Mouse (Mus musculus): Measurements from ENCODE around the gene Prdm16. TPM values are rescaled to one million over a fixed set of nuclear protein-coding genes. Genes with fewer than 3 reads are reported as not detected.

Prdm16 gene
- polyA plus RNA-seq, 1 experiment: 6.2 TPM

- DNase-seq (ENCODE audit: low spot score): no peak
Observed at GRCm38 (mm10) chr4:154558041-154558440, 78.6 kb downstream of the Prdm16 start.

DNA sequence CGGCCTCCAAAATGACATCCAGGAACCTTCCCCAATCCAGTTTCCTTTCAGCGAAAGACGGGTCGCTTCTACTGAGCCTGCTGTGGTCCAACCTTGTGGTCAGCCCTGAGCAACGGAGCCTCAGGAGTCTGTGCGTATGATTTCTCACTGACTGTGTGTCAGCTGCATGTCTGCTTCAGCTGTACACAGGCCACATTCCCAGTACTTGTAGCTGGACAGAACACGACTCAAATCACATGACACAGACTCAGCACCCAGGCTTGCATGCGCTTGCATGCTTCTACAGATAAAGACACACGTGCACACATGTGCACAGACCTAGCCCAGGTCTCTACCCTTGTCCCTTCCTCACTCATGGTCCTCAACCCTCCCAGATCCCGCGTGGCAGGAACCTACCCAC, 79.5 kb downstream of the Prdm16 start:
- DNase-seq (ENCODE audit: low spot score): no peak

DNA sequence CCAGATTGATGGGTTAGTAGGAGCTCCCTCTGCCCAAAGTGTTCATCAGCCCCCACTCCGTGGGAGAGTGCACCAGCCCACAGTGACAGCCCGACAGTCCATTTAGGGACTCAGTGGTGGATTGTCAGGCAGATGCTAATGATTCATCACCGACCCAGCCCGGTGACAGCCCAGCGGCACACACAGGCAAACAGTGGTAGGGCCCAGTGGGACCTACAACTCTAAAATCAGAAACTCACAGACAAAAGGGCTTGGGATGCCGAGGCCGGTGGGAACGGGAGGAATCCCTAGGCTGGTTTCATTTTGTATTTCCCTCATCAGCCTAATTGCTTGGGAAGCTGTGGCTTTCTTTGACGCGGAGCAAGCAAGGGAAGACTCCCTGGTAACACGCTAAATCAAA, 80.3 kb downstream of the Prdm16 start:
- no peak for DNase-seq (ENCODE audit: low spot score)

DNA sequence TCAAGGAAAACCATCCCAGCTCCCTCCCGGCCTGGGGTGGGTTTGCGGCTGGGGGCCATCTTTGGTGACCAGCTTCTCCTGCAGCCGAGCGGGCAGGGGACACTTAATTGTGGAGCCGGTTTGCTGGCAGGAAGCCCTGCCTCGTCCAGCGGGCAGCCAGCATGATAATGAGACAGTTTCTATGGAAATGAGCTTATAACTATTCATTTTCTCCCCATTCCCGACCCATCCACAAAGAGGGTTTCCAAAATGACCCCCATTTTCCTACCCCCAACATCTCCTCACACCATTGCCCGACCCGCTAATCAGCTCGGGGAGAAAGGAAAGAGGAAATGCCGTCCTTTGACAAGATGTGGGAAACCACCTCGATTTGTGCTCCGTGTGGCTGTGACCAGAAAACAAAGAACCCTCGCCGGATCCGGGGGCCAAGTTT, 86.7 kb downstream of the Prdm16 start:
- DNase-seq (ENCODE audit: low spot score): no peak

GRCm38 (mm10) chr4:154549497-154549896, 87.2 kb downstream of the Prdm16 start:
- no peak for DNase-seq (ENCODE audit: low spot score)

- no peak for DNase-seq (ENCODE audit: low spot score)
Observed at GRCm38 (mm10) chr4:154547176-154547855, 89.4 kb downstream of the Prdm16 start.

DNA sequence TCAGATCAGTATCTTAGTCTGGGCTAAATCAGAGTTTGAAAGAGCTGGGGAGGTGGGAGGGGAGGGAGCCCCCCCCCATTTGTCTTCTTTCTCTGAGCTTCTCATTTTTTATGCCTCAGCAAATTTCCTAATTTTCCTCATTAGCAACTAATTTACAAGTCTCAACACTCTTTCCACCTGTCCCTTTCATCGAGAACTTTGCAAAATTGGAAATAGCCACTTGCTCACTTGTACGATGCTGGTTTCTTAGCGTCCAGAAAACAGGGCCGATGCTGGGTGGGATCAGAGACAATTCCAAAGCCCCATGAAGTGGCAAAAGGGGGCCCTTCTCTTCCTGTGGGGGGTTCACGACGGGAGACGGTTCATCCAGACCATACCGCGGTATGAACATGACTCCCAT, 91.4 kb downstream of the Prdm16 start:
- DNase-seq (ENCODE audit: low spot score): no peak

GRCm38 (mm10) chr4:154543921-154544320, 92.8 kb downstream of the Prdm16 start:
- no peak for DNase-seq (ENCODE audit: low spot score)

DNA sequence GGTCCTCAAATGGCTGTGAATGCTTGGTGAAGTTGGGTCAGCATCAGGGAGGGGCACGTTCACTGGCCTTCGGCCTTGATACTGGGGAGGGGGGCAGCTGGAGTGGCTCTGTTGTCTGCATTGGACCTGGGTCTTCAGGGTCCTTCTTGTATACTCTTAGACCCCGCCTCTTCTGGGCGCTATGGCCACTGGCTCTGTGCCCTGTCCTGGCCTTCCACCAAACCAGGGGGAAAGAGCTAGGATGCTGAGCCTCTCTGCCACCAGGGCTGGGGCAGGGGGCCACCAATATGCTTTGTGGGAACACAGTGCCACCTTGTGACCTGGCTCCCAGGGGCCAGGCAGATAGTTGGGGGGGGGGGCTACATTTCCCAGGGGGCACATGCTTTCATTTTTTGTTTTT, 93.5 kb downstream of the Prdm16 start:
- no peak for DNase-seq (ENCODE audit: low spot score)

DNA sequence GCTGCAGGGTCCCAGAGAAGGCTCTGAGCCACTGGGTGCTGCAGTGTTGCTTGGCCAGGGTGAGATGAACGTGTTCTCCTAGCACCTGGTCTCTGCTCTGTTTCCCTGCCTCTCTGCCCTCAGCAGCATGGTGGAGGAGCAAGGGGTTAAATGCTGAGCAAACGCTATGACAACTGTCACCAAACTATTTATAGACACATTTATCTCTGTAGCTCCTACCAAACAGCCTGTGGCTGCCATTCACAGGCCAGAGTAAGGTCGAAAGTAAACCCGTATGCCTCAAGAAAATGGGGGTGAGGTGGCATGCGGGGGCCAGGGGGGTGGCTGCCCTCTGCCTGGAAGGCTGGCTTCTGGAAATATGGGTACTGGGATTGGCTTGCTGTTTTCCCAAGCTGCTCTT, 94.1 kb downstream of the Prdm16 start:
- DNase-seq (ENCODE audit: low spot score): no peak

DNA sequence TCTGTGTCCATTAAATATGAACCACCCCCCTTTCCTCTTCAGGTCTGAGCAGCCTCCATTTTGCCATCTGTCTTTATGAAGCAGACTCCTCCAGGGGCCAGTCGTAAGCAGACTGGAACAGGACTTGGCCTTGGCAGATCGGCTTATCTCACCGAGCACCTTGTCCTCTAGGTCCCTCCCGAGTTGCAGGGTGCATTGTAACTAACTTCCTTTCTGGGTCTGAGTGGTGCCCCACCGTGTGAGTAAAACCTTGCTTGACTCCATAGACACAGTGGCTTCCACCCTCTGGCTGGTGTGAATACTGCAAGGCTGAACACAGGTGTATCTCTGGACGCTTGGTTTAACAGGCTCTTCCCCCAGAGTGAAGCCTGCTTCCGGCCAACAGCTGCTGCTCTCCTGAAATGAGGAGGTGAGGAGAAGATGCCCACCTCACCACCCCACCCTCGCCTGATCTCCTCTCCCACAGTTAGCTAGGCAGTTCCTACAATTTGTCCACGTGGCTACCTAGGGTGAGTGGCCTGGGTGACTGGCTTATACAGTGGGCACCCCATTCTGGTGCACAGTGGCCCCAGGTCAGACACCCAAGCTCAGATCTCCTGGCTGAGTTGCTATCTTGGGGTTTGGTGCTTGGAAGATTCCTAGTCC, 94.9 kb downstream of the Prdm16 start:
- no peak for DNase-seq (ENCODE audit: low spot score)

GRCm38 (mm10) chr4:154540671-154541070, 96.0 kb downstream of the Prdm16 start:
- no peak for DNase-seq (ENCODE audit: low spot score)

GRCm38 (mm10) chr4:154539703-154540102, 97.0 kb downstream of the Prdm16 start:
- DNase-seq (ENCODE audit: low spot score): no peak

DNA sequence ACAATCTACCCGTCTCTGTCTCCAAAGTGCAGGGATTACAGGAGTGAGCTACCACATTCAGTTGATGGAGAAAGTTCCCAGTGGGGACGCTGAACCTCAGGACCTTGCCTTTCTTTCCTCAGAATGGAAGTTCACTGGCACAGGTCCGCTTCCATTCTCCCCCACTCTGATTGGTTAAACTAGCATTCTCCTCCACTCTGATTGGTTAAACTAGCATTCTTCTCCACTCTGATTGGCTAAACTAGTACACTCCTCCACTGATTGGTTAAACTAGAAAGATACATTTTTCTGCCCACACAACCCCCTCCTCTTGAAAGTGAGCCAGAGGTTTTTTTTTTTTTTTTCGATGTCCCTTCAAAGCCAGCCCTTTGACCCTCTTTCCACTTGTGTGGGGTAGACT, 97.9 kb downstream of the Prdm16 start:
- no peak for DNase-seq (ENCODE audit: low spot score)

GRCm38 (mm10) chr4:154536110-154536509, 100.6 kb downstream of the Prdm16 start:
- DNase-seq (ENCODE audit: low spot score): no peak

- DNase-seq (ENCODE audit: low spot score): no peak
Observed at GRCm38 (mm10) chr4:154531368-154531767, 105.3 kb downstream of the Prdm16 start.

GRCm38 (mm10) chr4:154530336-154530735, 106.3 kb downstream of the Prdm16 start:
- no peak for DNase-seq (ENCODE audit: low spot score)

- DNase-seq (ENCODE audit: low spot score): no peak
Observed at GRCm38 (mm10) chr4:154527506-154527905, 109.2 kb downstream of the Prdm16 start.

DNA sequence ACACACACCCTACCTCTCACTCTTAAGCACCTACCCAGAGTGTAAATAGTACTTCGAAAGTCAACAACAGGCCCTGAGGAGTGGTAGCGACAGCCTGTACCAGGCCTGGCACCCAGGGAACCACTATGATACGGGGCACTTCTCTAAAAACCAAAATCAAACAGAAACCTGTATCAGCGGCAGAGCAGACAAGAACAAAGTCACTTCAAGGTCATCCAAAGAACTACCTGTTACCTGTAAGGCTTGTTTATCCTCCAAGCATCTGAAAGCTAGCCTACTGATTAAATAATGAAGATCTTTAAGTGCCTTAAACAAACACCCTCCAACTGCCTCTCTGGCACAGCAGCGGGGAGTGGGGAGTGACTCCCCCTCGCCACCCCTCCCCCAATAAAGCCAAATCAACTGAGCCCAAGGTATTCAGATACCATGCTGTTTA, 110.3 kb downstream of the Prdm16 start:
- no peak for DNase-seq (ENCODE audit: low spot score)

DNA sequence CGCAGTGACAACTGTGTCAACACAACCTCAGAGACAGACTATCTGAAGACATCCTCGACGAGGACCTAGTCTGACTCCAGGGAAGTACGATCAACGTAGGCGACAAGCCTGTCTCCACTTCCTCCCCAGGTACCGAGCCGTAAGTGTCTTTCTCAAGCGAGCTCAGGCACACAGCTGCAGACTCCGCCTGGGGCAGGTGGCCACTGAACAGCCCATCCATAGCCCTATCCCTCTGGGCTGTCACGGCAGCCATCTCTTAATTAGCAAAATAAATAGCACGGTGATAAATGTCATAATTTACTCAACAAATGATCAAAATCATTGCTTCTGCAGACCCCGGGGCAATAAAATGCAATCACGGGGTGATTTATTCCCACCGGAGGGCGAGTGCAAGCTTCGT, 112.8 kb downstream of the Prdm16 start:
- DNase-seq (ENCODE audit: low spot score): no peak

GRCm38 (mm10) chr4:154521881-154522676, 114.6 kb downstream of the Prdm16 start:
- DNase-seq (ENCODE audit: low spot score): no peak

DNA sequence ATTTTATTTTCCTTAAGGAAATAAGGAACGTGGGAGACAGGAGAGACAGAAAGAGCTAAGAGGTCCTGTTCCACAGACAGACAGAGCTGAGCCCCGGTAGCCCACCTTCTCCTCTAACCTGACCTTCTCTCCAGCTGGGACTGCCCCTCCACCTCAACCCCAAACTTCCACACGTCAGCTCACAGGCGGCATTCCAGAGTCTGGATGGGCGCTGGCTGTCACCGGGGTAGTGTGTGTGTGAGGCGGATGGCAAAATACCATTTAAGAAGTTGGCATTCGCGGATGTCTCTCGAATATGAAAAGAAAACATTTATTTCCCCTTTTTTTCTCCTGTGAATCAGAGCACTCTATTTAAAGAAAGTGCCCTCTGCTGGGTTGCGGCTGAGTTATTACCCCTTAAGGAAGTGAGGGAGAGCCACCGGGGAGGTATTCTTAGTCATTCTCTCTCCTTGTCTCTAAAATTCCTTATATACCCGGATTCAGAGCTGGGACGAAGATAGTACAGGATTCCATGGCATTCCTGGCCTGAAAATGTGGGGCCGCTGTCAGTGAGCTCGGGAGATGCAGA, 117.1 kb downstream of the Prdm16 start:
- no peak for DNase-seq (ENCODE audit: low spot score)
